Mouse (Mus musculus): Measurements from ENCODE around the gene Inpp4b.

DNA sequence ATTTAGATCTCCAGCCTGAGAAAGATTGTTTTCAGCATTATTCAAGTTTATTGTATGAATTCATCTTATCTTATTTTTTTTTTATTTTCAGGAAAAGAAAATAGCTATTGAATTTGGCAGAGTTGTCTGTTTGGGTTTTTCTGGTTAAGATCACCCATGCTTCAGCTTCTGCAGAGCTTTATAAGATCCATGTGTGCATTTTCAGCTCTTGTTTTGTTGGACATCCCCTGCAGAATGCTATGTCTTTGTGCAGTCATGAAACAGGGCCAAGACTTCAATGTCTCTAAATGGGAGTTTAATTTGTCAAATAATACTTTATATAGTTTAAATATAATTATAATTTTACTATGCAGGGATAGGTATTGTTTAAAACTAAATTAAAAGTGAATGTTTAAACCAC, 170.5 kb downstream of the Inpp4b start:
- TF ChIP-seq CTCF (IDR thresholded peaks at IDR 0.05) (no peak), POLR2A (IDR thresholded peaks at IDR 0.05; ENCODE audit: insufficient read depth, low read depth, low read length) (no peak)
